Mouse (Mus musculus): ENCODE results near the gene Vat1l. TPM values are rescaled to one million over a fixed set of nuclear protein-coding genes. Genes with fewer than 3 reads are reported as not detected.

Vat1l gene
- total and polyA plus RNA-seq, 3 experiments, result not detected

- no peaks in the 10 kb centered on the region for H3K9me3 ChIP-seq (replicated peaks; ENCODE audit: insufficient read depth, low read length)
These were observed 56.9 kb downstream of the Vat1l start for GRCm38 (mm10) chr8:114262331-114262730.

GRCm38 (mm10) chr8:114274558-114274957 lies 69.1 kb downstream of the Vat1l start:
- no peak for DNase-seq (ENCODE audit: low read depth, low spot score)
- Histone ChIP-seq H3K79me2 (ENCODE audit: control insufficient read depth, insufficient read depth, low read length, poor library complexity) (no peaks in the 10 kb centered on the region), H3K4me3 (ENCODE audit: control insufficient read depth in 1 of 2, insufficient read depth in 1 of 2, low read depth in 2 of 2, low read length in 2 of 2) (no peak overlapping the region), H3K9ac (ENCODE audit: control insufficient read depth, low read depth, low read length, poor library complexity, severe bottlenecking) (no peak overlapping the region), H3K9me3 (replicated peaks; ENCODE audit: insufficient read depth, low read length) (no peaks in the 10 kb centered on the region; the same call in 1 of the 2 replicates), H3K4me1 (ENCODE audit: control insufficient read depth in 1 of 2, insufficient read depth in 2 of 2, low read length in 2 of 2) (no peaks in the 10 kb centered on the region), H3K36me3 (ENCODE audit: control insufficient read depth in 1 of 2, insufficient read depth in 2 of 2, low read length in 2 of 2) (no peaks in the 10 kb centered on the region), H3K27ac (ENCODE audit: control insufficient read depth, low read depth, low read length) (no peak overlapping the region), H3K27me3 (ENCODE audit: control insufficient read depth in 1 of 2, insufficient read depth in 2 of 2, low read length in 2 of 2) (no peaks in the 10 kb centered on the region)
- TF ChIP-seq ZMIZ1 (IDR thresholded peaks at IDR 0.05; ENCODE audit: low read depth, low read length) (no peak), ZNF384 (IDR thresholded peaks at IDR 0.05; ENCODE audit: low read depth, low read length) (no peak), MYC (IDR thresholded peaks at IDR 0.05; ENCODE audit: low read depth, low read length) (no peak), MEF2A (IDR thresholded peaks at IDR 0.05; ENCODE audit: extremely low read depth, insufficient replicate concordance, low read depth, low read length, poor library complexity, severe bottlenecking) (no peak), MXI1 (IDR thresholded peaks at IDR 0.05; ENCODE audit: low read depth, low read length) (no peak), GABPA (IDR thresholded peaks at IDR 0.05; ENCODE audit: low read depth, low read length) (no peak)

More at GRCm38 (mm10) chr8:114262331-114262730, 56.9 kb downstream of the Vat1l start:
- H3K4me1 ChIP-seq (ENCODE audit: control insufficient read depth in 1 of 2, insufficient read depth in 2 of 2, low read length in 2 of 2), result no peaks in the 10 kb centered on the region
- no peaks in the 10 kb centered on the region for H3K79me2 ChIP-seq (ENCODE audit: control insufficient read depth, insufficient read depth, low read length, poor library complexity)
- no peak overlapping the region for H3K4me3 ChIP-seq (ENCODE audit: control insufficient read depth in 1 of 2, insufficient read depth in 1 of 2, low read depth in 2 of 2, low read length in 2 of 2)
- H3K9ac ChIP-seq (ENCODE audit: control insufficient read depth, low read depth, low read length, poor library complexity, severe bottlenecking), result no peak overlapping the region
- H3K36me3 ChIP-seq (ENCODE audit: control insufficient read depth in 1 of 2, insufficient read depth in 2 of 2, low read length in 2 of 2), result no peaks in the 10 kb centered on the region
- DNase-seq (ENCODE audit: low read depth, low spot score), result no peak
- no peak for TF ChIP-seq CHD1 (IDR thresholded peaks at IDR 0.05; ENCODE audit: low read depth, low read length)
- TF ChIP-seq GABPA (IDR thresholded peaks at IDR 0.05; ENCODE audit: low read depth, low read length), result no peak
- TF ChIP-seq RCOR1 (IDR thresholded peaks at IDR 0.05; ENCODE audit: low read depth, low read length), result no peak
- TF ChIP-seq ZMIZ1 (IDR thresholded peaks at IDR 0.05; ENCODE audit: low read depth, low read length), result no peak
- TF ChIP-seq HCFC1 (IDR thresholded peaks at IDR 0.05; ENCODE audit: low read depth, low read length), result no peak
- TF ChIP-seq JUND (IDR thresholded peaks at IDR 0.05; ENCODE audit: low read depth, low read length), result no peak
- TF ChIP-seq POLR2AphosphoS2 (IDR thresholded peaks at IDR 0.05; ENCODE audit: low read length), result no peak
- no peak for TF ChIP-seq SMC3 (IDR thresholded peaks at IDR 0.05; ENCODE audit: low read depth, low read length)
- TF ChIP-seq NRF1 (IDR thresholded peaks at IDR 0.05; ENCODE audit: insufficient read depth, low read depth, low read length, poor library complexity, severe bottlenecking), result no peak
- no peak for TF ChIP-seq E2F4 (IDR thresholded peaks at IDR 0.05; ENCODE audit: borderline replicate concordance, low read depth, low read length)
- no peak for TF ChIP-seq ELF1 (IDR thresholded peaks at IDR 0.05; ENCODE audit: low read depth, low read length)
- TF ChIP-seq POLR2A (IDR thresholded peaks at IDR 0.05; ENCODE audit: control insufficient read depth in 1 of 2, insufficient read depth in 1 of 2, low read depth in 1 of 2, low read length in 2 of 2, poor library complexity in 1 of 2), result no peak
- no peak for TF ChIP-seq TAL1 (IDR thresholded peaks at IDR 0.05; ENCODE audit: low read length)
- no peak for TF ChIP-seq MEF2A (IDR thresholded peaks at IDR 0.05; ENCODE audit: extremely low read depth, insufficient replicate concordance, low read depth, low read length, poor library complexity, severe bottlenecking)
- no peak for TF ChIP-seq CTCF (IDR thresholded peaks at IDR 0.05 in 2 of 3, conservative IDR thresholded peaks at IDR 0.05 in 1 of 3; ENCODE audit: control insufficient read depth in 1 of 3, insufficient read depth in 1 of 3, low read depth in 2 of 3, low read length in 3 of 3, poor library complexity in 1 of 3, severe bottlenecking in 1 of 3)
- H3K27ac ChIP-seq (ENCODE audit: control insufficient read depth, low read depth, low read length), result no peak overlapping the region
- no peaks in the 10 kb centered on the region for H3K27me3 ChIP-seq (ENCODE audit: control insufficient read depth in 1 of 2, insufficient read depth in 2 of 2, low read length in 2 of 2)
